Mouse (Mus musculus) right cerebral cortex, postnatal 25 days (tissue): ENCODE data around the gene Olfr1036.
"Not testable (repeated sequence)": the region's sequence is repeated elsewhere in the genome, so short reads cannot be mapped to it uniquely, and the experiment has no call there.

Source experiments
- DNase-seq: peaks from one replicate; pipeline ENCODE4 v3.0.0; 2022

Gene Olfr1036

GRCm38 (mm10) chr2:86073692-86074091 is at the start of gene Olfr1036:
Olfr1036 (plus strand) TSS chr2:86073992.
- not testable (repeated sequence) for DNase-seq

- no peak for DNase-seq
Observed at GRCm38 (mm10) chr2:86045561-86045960, 28.2 kb upstream of the Olfr1036 start, which contains the start of gene Olfr1034. Olfr1034 (plus strand) TSS chr2:86045861.

- DNase-seq: not testable (repeated sequence)
Observed at GRCm38 (mm10) chr2:86050777-86051176, 23.0 kb upstream of the Olfr1036 start.

GRCm38 (mm10) chr2:86063766-86064165 is 10.0 kb upstream of the Olfr1036 start:
- not testable (repeated sequence) for DNase-seq

- DNase-seq: no peak
Observed at GRCm38 (mm10) chr2:86070189-86070588, 3.6 kb upstream of the Olfr1036 start.

GRCm38 (mm10) chr2:86080478-86080877 is 6.7 kb downstream of the Olfr1036 start:
- not testable (repeated sequence) for DNase-seq

GRCm38 (mm10) chr2:86087285-86087684 is 13.5 kb downstream of the Olfr1036 start, which contains the start of gene Olfr1037:
Olfr1037 (minus strand) TSS chr2:86087385.
- no peak for DNase-seq
